Mouse (Mus musculus): ENCODE data around the gene Scaper.

- no peak for TF ChIP-seq CTCF (IDR thresholded peaks at IDR 0.05; ENCODE audit: low read depth)
- TF ChIP-seq EP300 (IDR thresholded peaks at IDR 0.05; ENCODE audit: low read depth), result no peak
Observed at GRCm38 (mm10) chr9:55560960-55561359, 377.0 kb downstream of the Scaper start.

All from liver, embryonic 14.5 days (tissue).